Mouse (Mus musculus): Measurements from ENCODE around the gene Abhd14a.
"Not testable (repeated sequence)": the region's sequence is repeated elsewhere in the genome, so short reads cannot be mapped to it uniquely, and the experiment has no call there.

The Abhd14a gene

GRCm38 (mm10) chr9:106447348-106447747, at the start of gene Abhd14a, which contains the start of gene Abhd14b:
Gene Abhd14a (minus strand): TSS chr9:106447678.
Gene Abhd14b (plus strand): TSS chr9:106447459.
- peak; percentile 94 for DNase-seq

- not testable (repeated sequence) for DNase-seq
Observed at GRCm38 (mm10) chr9:106487602-106488001, 40.1 kb upstream of the Abhd14a start.

- DNase-seq, result no peak
Observed at GRCm38 (mm10) chr9:106485076-106485475, 37.6 kb upstream of the Abhd14a start.

GRCm38 (mm10) chr9:106483606-106484005, 36.1 kb upstream of the Abhd14a start:
- DNase-seq, result no peak

GRCm38 (mm10) chr9:106483136-106483535, 35.7 kb upstream of the Abhd14a start:
- no peak for DNase-seq

GRCm38 (mm10) chr9:106482578-106483115, 35.2 kb upstream of the Abhd14a start:
- no peak for DNase-seq

- no peak for DNase-seq
Observed at GRCm38 (mm10) chr9:106481676-106482075, 34.2 kb upstream of the Abhd14a start.

GRCm38 (mm10) chr9:106481075-106481474, 33.6 kb upstream of the Abhd14a start:
- DNase-seq, result no peak

- DNase-seq, result no peak
Observed at GRCm38 (mm10) chr9:106480541-106480940, 33.1 kb upstream of the Abhd14a start.

- DNase-seq, result no peak
Observed at GRCm38 (mm10) chr9:106478101-106478500, 30.6 kb upstream of the Abhd14a start.

GRCm38 (mm10) chr9:106477649-106478048, 30.2 kb upstream of the Abhd14a start:
- DNase-seq, result no peak

GRCm38 (mm10) chr9:106476924-106477484, 29.5 kb upstream of the Abhd14a start, which contains the start of gene Parp3:
Gene Parp3 (minus strand): TSS chr9:106476949.
- peak; percentile 100 for DNase-seq

- DNase-seq, result no peak
Observed at GRCm38 (mm10) chr9:106476002-106476923, 28.8 kb upstream of the Abhd14a start.

GRCm38 (mm10) chr9:106475663-106476001, 28.2 kb upstream of the Abhd14a start, which contains the start of gene Rrp9:
Gene Rrp9 (plus strand): TSS chr9:106475963.
- no peak for DNase-seq

GRCm38 (mm10) chr9:106475046-106475445, 27.6 kb upstream of the Abhd14a start:
- DNase-seq, result no peak

GRCm38 (mm10) chr9:106474456-106474855, 27.0 kb upstream of the Abhd14a start:
- DNase-seq, result peak; percentile 86

GRCm38 (mm10) chr9:106473753-106474105, 26.3 kb upstream of the Abhd14a start:
- DNase-seq, result no peak

- no peak for DNase-seq
Observed at GRCm38 (mm10) chr9:106473081-106473752, 25.7 kb upstream of the Abhd14a start.

- no peak for DNase-seq
Observed at GRCm38 (mm10) chr9:106472321-106472720, 24.8 kb upstream of the Abhd14a start.

GRCm38 (mm10) chr9:106471892-106472291, 24.4 kb upstream of the Abhd14a start:
- DNase-seq, result peak; percentile 92

- DNase-seq, result no peak
Observed at GRCm38 (mm10) chr9:106470991-106471750, 23.7 kb upstream of the Abhd14a start.

- DNase-seq, result no peak
Observed at GRCm38 (mm10) chr9:106469776-106470175, 22.3 kb upstream of the Abhd14a start.
